Mouse (Mus musculus) frontal cortex, adult 2 months (tissue): ENCODE results near the gene Pnpla1. TPM values are rescaled to one million over a fixed set of nuclear protein-coding genes. Genes with fewer than 3 reads are reported as not detected.

Experiments used
- DNase-seq, 2 experiments: peaks; one replicate each; pipeline ENCODE4 v3.0.0; 2022; ENCODE audit warnings: low spot score in 1 of 2; ENCODE audit errors: extremely low spot score in 1 of 2
- polyA plus RNA-seq: library from polyadenylated mRNA; depleted of rRNA; stranded (reverse); fragments of >200 nt; gene quantifications from 2 replicates; pipeline ENCODE4 v1.2.3, GENCODE M21; 2012; rRNA removed

Pnpla1 gene
- polyA plus RNA-seq, 1 experiment = 0.22 TPM

DNA sequence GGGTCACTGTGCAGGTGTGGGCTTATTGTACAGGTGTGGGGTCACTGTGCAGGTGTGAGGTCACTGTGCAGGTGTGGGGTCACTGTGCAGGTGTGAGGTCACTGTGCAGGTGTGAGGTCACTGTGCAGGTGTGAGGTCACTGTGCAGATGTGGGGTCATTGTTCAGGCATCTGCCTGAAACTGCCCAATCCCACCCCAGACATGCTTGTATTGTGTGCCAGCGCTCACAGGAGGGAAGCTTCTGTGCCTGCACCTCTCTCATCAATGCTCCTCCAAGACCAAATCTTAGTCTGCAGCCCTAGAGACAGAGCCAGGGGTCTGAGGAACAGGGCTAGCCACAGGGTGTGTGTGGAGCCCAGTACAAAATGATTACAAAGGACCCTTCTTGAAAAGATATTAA, 58.3 kb downstream of the Pnpla1 start:
- no peak for DNase-seq

GRCm38 (mm10) chr17:28921086-28921485, 62.9 kb downstream of the Pnpla1 start:
- no peak for DNase-seq

DNA sequence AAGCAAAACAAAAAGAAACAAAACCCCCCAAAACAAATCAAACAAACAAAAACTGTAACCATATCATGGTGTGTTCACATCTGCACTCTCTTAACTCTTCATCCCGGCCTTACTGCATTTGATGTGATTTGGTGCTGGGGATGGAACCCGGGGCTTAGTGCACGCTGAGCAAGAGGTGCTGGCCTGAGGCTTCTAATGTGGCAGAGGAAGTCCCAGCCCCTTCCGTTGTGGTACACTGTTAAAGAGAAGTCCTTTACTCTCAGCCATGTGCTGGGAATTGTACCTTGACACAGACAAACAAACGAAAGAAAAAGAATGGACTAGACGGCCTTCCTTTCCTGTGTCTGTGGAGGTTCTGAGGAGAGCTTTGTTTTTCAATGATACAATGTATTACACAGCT, 63.9 kb downstream of the Pnpla1 start:
- no peak for DNase-seq

- no peak for DNase-seq
These were observed 66.9 kb downstream of the Pnpla1 start for GRCm38 (mm10) chr17:28924957-28925595.

- peak; percentile 61 to 93 for DNase-seq
These were observed 68.2 kb downstream of the Pnpla1 start for GRCm38 (mm10) chr17:28926380-28926779.

DNA sequence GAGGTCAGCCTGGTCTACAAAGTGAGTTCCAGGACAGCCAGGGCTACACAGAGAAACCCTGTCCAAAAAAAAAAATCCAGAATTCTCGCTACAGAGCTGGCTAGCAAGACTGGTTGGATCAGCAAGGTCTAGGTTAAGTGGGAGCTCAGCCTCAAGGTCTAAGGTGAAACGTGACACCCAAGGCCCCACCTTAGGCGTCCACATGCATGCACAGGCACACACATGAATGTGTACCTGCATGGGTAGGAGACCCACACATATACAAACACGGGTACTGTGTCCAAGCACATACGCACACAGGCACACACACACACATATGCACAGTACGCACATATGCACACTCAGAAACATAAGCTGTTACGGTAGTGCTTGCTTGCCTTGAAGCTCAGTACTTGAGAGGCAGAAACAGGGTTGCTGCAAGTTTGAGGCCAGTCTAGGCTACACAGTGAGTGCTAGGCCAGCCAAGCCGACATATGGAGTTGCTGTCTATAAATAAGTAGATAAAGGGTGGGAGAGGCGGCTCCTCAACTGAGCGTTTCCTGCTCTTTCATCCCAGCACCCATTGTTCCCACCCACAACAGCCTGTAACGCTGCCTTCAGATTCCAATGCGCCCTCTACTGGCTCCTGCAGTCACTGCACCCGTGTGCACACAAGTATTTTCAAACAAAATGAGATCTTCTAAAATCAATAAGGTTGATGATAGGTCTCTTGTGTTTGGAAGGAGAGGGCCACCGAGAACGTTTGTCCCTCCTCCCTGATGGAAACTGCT, 68.8 kb downstream of the Pnpla1 start:
- DNase-seq = peak in 1 of 2 experiments; percentile 53

GRCm38 (mm10) chr17:28928004-28928403, 69.8 kb downstream of the Pnpla1 start:
- no peak for DNase-seq

DNA sequence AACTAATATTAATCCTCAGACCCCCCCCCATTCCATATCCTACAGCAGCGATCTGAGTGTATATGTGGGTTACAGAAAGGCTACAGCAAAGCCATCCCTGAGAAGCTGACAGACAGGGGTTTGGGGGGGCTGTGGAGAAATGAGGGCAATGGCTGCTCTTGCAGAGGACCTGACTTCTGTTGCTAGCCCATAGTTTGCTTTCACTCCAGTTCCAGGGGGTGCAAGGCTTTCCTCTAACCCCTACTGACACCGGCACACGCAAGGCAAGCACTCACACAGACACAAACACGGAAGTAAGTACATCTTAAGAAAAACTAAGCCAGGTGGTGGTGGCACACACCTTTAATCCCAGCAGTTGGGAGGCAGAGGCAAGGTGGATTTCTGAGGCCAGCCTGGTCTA, 71.2 kb downstream of the Pnpla1 start:
- no peak for DNase-seq

- DNase-seq = peak in 1 of 2 experiments; percentile 57
These were observed 72.3 kb downstream of the Pnpla1 start for GRCm38 (mm10) chr17:28930392-28931074.

- DNase-seq = no peak
These were observed 73.4 kb downstream of the Pnpla1 start for GRCm38 (mm10) chr17:28931436-28932211.

GRCm38 (mm10) chr17:28932274-28932673, 74.1 kb downstream of the Pnpla1 start:
- no peak for DNase-seq

DNA sequence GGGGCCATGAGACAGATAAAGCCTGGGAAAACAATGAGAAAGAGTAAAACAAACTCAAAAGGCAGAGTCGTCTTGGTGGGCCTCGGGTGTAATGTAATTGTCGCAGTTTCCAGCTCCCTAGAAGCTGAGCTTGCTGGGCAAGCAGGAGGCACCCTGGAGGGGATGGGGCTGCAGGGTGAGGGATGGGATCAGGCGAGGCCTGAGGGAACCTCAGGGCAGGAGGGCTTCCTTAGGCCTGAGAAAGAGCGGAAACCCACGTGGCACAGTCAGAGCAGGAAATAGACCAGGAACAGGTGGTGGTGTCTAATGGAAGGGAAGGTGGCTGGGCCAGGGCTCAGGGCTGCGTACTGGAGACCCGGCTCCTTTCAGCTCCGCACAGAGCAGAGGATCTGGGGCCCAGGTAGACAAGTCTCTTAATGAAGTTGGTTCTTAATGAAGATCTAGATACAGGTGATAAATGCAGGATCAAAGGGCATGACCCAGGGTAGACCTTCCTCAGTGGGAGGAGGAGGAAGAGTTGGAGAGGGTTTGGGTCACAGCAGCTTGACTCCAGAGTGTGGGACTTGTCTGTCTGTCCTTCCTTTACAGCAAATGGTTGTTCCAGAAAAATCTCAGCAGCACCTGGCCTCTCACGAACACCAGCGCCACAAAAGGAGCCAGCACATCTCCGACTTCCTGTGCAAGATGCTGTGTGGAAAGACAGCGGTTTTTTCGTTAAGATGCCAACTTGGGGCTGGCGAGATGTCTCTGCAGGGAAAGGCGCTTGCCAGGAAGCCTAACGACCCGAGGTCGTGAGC, 76.1 kb downstream of the Pnpla1 start:
- no peak for DNase-seq

DNA sequence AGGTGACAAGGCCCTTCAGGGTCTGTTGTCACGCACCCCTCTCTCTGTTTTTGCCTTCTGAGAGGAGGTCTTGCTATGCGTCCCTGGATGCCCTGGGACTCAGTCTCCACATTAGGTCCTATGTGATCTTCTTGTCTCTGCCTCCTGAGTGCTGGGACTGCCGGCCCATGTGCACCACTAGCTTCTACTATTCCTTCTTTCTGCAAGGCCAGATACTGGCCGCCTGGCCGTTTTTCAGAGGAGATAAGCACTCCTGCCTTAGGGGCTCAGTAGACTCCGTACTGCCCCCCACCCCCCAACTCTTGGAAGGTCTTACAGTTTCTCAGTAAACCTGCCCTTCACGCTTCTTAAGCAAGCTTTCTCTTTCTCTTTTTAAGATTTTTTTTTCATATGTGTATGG, 77.9 kb downstream of the Pnpla1 start:
- no peak for DNase-seq

DNA sequence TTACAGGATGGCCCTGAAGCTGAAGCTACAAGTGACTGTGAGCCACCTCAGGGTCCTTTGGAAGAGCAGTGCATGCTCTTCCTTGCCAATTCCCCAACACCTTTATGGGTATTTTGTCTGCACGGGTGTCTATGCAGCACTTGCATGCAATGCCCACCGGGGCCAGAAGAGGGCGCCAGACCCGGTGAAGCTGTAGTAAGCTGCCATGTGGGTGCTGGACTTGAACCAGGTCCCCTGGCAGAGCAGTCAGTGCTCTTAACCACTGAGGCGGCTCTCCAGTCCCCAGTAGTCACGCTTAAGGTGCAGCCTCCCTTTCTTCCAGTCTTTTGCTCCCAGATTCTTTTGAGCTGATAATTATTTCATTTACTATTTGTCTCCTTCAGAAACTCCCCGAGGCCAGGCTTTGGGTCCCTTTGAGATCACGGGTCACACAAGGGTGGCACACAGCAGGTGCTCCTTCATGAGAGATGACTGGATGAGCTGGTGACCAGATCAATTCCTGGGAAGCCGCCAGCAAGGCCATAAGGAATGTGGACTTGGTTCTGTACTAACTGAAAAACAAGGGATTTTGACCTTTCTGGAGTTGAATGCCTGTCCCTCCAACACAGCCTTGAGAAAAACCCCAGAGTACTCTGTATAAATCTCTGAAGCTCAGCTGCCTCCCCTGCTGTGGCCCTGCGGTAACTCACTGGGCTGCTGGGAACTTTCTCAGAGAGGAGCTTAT, 78.6 kb downstream of the Pnpla1 start:
- no peak for DNase-seq

Other genes with a start within 250 kb of the Pnpla1 start
- 58.6 and 65.0 TPM in 2 replicates for gene Srpk1, start 235.7 kb upstream of the Pnpla1 start, polyA plus RNA-seq
- gene Slc26a8, start 168.2 kb upstream of the Pnpla1 start, polyA plus RNA-seq = 8.6 TPM in 2 replicates
- gene Mapk14, start 167.1 kb upstream of the Pnpla1 start, polyA plus RNA-seq = 108 and 110 TPM in 2 replicates
- 0.95 and 1.1 TPM in 2 replicates for gene AC170998.1, start 132.3 kb upstream of the Pnpla1 start, polyA plus RNA-seq
- gene Mapk13, start 89.1 kb upstream of the Pnpla1 start, polyA plus RNA-seq = 0.88 and 0.92 TPM in 2 replicates
- gene Brpf3, start 57.3 kb upstream of the Pnpla1 start, polyA plus RNA-seq = 39.0 and 44.3 TPM in 2 replicates
- 6.6 and 8.3 TPM in 2 replicates for gene 4930539E08Rik, start 56.9 kb downstream of the Pnpla1 start, polyA plus RNA-seq
- 0.23 TPM in 1 of 2 replicates, not detected in the other for gene Pxt1, start 85.4 kb downstream of the Pnpla1 start, polyA plus RNA-seq
- gene Kctd20, start 93.5 kb downstream of the Pnpla1 start, polyA plus RNA-seq = 49.1 and 50.1 TPM in 2 replicates
- 80.7 and 86.2 TPM in 2 replicates for gene Stk38, start 149.6 kb downstream of the Pnpla1 start, polyA plus RNA-seq
- gene Srsf3, start 174.2 kb downstream of the Pnpla1 start, polyA plus RNA-seq = 135 and 141 TPM in 2 replicates
- 37.7 and 55.8 TPM in 2 replicates for gene Cdkn1a, start 232.6 kb downstream of the Pnpla1 start, polyA plus RNA-seq